Mouse (Mus musculus): ENCODE measurements at regions not wholly inside any gene's neighbourhood (a gene's known extent, or its start where the extent isn't known, plus 50 kb on each side); places are given as distances from the start of the nearest gene placed in this dataset.

- DNase-seq = no peak
Observed at GRCm38 (mm10) chr3:121902246-121902645, 50.1 kb upstream of the Arhgap29 start.

DNA sequence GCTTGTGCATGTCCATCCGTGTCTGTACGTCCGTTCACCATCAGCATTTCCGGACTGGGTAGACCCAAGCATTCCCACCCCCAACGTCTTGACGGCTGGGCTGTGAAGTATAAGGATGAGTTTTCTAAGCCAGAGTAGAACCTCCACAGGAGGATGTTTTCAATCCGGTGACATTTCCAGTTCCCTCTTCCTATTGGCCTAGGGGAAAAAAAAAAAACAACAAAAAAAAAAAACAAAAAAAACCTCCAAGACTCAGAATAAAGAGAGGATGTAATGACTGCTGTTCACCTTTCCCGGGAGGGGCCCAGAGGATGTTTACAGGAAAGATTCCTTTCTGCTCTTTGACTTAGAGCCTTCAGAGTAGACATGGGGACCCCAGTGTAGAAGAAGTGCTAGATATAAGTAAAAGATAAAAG is 51.9 kb upstream of the Arhgap29 start:
- DNase-seq = no peak

DNA sequence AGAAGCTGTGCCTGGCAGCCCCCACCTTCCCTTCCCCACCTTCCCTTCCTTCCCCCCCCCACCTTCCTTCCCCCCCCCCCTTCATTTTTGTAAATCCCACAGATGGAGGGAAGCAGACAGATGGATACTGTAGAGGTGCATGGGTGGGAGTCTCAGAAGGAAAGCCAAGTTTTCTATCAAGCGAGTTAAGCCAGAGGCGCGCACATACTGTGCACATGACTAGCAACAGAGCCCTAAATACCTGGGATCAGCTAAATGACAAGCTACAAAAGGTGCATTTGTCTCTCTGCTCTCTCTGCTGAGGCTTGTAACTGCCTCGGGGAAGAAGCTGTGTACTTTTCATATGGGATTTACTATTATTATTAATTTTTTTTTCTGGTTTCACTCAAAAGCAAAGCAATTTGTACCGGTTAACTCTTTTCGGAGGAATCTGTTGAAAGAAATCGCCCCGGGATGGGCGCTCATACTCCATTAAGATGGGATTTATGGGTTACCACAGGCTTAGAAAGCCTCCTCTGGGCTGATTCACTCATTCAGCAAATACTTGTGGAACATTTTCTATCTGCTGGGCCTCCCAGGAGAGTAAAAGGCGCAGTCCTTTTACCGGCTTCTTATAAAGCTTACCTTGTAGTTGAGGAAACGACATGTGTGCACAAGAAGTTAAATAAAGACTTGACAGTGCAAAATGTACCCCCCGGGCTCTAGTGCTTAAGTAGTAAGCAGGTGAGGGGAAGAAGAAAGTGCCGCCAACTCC is 54.3 kb upstream of the Arhgap29 start:
- no peak for DNase-seq

DNA sequence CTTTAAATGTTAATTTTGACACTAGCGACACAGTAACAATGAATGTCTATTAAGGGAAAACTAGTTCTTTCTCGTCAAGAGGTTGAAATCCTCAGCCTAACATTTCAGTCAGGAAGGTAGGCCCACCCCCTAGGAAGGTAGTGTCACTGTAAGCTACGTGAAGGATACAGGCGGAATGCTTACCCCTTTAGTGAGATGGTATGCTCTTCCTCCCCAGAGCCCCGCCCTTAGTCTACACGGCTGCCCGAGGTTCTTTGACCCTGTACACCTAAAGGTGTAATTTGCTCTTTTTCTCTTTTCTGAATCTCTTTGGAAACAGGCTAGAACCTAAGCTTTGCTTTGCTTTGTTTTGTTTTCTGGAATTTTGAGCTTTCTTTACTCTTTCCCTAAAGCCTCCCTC is 58.7 kb upstream of the Arhgap29 start:
- DNase-seq = no peak

- DNase-seq = no peak
Observed at GRCm38 (mm10) chr3:121892675-121893074, 59.7 kb upstream of the Arhgap29 start.

DNA sequence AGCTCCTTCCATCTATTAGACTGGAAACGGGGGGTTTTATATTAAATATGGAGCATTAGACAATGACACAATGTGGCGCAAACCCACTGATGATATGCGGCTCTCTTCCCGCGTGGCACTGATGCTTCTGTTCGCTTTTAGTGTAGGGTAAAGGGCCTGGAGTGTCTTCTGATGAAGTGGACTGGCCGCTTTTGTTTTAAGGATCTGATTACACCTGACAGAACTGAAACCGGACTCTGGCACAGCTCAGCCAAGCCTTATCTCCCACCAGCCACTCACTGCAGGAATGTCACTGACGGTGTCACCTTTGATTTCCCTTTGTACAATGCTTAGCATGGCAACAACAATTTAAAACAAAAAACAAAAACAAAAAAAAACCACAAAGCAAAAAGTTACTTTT is 61.0 kb upstream of the Arhgap29 start:
- DNase-seq = no peak

- DNase-seq = no peak
Observed at GRCm38 (mm10) chr3:121890563-121890962, 61.8 kb upstream of the Arhgap29 start.

DNA sequence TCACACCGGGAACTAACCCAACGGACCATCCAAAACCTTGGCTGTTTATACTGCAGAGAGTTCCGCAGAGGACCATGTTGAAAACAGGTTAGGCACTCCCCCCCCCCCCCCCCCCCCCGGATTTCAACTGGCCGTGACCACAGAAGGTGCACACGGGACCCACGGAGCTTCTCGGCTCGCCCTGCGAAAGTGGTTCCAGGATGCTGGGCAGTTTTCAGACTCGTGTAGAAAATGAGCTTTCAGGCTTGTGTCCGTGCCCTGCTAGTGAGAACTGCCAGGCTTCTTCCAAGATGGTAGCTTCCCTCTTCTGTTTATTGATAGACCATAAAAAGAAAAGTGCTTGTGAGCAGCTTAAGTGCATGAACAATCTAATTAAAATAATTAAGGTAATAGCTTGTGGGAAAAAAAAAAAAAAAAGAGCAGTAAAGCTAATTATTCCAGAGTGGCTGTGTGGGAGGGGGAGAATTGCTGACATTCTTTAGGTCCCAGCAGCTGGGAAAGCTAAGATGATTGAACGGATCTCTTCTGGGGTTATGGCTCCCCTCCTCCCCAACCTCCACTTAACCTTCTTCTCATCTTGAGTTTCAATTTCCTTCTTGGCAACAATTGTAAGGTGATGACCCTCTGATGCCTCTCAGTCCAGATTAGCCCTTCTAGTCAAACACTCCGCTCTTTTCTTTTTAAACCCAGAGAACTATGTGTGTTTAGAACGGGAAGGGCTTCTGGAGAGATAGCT is 65.3 kb upstream of the Arhgap29 start:
- no peak for DNase-seq

DNA sequence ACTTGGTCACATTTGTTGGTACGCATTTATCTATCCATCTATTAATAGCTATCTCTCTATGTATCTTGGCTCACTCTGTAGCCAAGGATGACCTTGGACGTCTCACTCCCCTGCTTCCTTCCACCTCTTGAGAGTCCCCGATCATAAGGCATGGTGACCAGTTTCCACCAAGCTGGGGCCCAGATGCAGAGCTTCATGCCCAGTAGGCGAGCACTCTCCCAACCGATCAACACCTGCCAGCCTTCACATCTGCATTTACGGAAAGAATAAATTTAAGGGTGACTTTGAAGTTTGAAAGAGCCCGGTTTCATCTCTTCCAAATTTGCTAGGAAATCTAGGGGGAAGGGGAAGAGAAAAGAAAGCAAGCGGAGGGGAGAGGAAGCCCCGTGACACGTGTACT is 66.0 kb upstream of the Arhgap29 start:
- DNase-seq = no peak

- DNase-seq = peak in 1 of 2 experiments; percentile 16
Observed at GRCm38 (mm10) chr3:121885265-121886178, 66.8 kb upstream of the Arhgap29 start.

DNA sequence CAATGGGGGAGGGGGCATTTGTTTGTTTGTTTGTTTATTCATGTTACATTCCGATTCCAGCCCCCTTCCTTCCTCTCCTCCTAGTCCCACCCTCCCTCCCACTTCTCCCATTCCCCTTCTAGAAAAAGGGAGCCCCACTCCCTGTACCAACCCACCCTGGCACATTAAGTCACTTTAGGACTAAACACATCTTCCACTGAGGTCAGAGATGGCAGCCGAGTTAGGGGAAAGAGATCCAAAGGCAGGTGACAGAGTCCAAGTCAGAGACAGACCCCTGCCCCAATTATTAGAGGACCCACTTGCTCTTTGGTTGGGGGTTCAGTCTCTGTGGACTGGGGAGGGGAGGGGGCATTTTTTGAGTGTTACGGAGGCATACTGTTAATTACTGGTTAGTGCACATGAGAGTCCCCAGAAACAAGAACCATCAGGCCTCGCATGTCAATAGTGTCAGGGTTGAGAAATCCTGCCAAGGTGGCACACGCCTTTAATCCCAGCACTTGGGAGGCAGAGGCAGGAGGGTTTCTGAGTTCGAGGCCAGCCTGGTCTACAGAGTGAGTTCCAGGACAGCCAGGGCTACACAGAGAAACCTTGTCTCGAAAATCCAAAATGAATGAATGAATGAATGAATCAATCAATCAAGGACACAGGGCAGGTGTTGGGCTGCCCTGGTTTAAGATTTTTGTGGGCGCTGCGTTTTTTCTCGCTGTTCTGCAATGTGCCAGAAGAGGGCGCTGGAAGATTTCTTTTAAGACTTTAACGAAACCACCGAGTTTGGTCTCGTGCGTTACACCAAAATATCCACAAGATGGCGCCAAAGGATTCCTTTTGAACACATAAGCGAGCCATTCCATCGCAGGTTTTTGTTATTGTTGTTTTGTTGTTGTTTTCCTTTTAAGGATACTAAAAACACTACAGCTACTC is 67.8 kb upstream of the Arhgap29 start:
- peak; percentile 88 to 92 for DNase-seq

DNA sequence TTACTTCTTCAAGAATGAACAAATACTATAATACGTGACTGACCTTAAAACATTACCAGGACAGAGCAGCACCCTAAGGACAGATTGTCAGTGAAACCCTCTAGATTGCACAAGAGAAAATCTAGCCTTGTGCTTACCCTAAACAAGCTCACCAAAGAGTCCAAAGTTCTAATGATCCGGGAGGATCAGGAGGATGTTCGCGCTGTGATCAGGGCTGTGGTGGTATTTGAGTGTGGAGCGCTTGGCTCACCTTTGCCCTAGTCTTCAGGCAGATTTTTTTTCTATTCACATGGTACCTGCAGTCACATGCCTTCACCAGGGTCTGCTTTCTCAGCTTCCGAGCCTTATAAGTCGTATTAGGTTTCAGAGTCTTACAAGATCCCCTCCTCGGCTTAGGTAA is 65.3 kb upstream of the Abcd3 start:
- DNase-seq = no peak

DNA sequence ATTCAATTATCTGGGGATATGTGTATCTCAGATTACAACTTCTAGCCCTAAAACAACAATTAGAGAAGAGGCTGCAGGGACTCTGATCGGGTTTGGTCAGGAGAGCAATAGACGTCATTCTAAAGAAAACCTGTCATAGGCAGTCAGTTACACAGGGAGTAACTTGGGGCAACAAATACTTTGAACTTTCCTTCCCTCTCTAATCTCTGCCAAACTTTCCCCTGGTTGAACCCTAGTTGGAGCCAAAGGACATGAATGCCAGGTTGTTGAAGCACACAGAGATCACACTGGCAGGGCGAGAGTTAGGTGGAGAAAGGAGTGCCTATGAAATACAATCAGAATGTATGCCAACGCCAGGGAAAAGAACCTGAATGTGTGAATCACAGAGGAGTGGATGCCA is 60.0 kb upstream of the Abcd3 start:
- no peak for DNase-seq

DNA sequence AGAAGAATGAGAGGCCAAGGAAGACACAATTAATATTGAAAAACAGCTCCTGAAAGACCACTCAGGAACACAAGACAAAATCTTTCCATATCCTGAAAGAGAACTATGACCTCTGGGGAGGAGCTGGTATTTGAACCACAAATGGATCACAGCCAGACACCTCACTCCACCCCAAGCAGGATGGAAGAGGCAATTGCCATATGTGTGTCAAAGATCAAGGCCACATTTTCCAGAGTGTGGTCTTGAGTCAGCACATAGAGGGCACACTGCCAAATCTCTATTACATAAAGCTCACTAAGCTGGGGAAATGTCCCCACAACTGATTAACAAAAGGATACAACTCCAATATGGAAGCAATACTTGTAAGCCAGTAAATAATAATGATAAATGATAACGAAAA is 59.5 kb upstream of the Abcd3 start:
- no peak for DNase-seq

GRCm38 (mm10) chr3:121873572-121873971 is 58.5 kb upstream of the Abcd3 start:
- no peak for DNase-seq

GRCm38 (mm10) chr3:121872685-121873084 is 57.6 kb upstream of the Abcd3 start:
- DNase-seq = no peak

DNA sequence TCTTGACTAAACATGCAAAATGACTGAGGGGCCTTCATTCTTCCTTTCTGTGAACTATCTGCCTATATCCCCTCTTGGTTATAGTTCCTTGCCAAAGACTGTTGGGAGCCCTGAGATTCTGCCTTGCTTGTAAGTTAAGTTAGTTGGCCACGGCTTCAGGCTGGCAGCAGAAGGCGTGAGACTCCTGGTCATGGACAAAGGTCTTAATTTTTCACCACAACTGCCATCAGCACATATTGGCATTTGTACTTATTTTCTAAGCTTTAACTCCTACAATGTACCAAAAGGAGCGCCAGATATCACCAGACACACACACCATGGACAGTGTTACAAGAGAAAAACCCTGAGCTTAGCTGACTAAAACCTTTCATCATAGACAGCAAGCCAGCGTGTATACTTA is 56.7 kb upstream of the Abcd3 start:
- DNase-seq = no peak

GRCm38 (mm10) chr3:121870726-121871125 is 55.6 kb upstream of the Abcd3 start:
- DNase-seq = no peak

DNA sequence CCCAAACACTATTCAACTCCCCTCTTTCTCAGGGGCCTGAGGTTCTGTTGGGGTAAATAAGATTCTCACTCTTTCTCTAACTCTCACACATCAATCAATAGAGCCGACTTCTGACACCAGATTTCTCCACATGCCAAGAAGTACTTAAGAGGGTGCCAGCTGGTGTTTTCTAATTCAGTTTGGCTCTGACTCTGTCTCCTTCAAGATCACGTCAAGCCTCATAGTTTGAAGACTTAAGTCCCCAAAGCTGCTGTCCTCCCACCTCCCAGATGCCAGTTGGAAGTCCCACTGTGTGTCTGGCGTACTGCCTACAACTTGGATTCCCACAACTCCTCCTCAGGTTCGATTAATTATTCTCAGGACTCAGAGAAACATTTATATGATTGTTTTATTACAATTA is 54.6 kb upstream of the Abcd3 start:
- DNase-seq = no peak

GRCm38 (mm10) chr3:121867301-121867700 is 52.2 kb upstream of the Abcd3 start:
- DNase-seq = no peak

DNA sequence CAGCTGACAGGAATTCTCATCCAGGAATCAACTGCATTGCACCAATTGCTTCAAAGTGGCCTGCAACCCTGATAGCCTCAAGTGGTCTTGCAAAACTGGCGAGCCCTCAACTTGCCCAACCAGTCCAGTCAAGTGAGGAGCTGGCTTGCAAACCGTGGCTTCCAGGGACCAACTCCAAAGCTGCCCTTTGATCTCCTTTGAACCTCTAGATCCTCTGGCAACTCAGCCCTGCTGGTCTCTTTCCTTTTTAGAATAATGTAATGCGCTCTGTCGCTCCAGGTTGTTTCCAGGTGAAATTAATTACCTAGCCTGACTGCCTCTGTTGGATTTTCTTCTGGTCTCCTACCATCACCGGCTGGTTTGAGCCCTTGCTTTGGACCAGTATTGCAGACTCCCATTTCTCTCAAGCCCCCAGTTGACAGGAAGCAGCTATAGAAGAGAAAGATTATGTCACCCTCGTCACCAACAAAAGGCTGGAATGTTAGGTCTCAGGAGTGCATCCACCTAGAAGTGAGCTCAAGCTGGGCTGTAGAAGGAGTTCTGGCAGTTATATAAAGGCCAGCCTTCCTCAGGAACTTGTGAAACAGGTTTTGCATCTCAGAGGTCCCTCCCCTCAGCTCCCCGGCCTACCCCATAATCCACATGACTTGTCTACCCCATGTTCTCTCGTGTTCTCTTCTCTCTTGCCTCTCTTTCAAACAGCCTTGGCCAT is 49.8 kb upstream of the Abcd3 start:
- DNase-seq = no peak

All from cerebellum, postnatal 25 days (tissue).